Mouse (Mus musculus) olfactory bulb, adult 2 months (tissue): ENCODE results near the gene Usp46.

Experiments used
- CTCF ChIP-seq: fragments of 200-500 bp; IDR thresholded peaks from 2 replicates; pipeline ENCODE4 v1.5.1; 2012; ENCODE audit warnings: low read depth, mild to moderate bottlenecking, low read length, moderate library complexity; ENCODE audit not compliant: insufficient read depth
- POLR2A ChIP-seq: fragments of 200-500 bp; IDR thresholded peaks from 2 replicates; pipeline ENCODE4 v1.6.1; 2012; ENCODE audit warnings: mild to moderate bottlenecking, low read depth, low read length, moderate library complexity; ENCODE audit not compliant: insufficient read depth

DNA sequence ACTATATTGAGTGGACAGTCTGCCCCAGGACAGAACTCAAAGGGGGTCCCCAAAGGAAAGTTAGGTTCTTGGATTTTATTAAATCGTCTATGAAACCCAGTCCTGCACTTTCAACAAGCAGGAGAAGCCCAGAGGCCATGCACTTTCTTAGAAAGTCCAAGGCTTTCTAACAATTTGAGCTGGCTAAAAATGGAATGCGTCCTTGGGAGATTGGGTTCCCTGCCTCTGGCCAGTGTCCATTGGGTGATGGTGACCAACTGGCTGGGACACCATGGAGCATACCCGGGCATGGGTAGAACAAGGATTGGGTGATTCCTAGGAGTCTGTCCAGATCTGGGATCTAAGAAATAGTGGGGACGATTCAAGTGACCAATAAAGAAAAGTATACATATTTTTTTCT lies 47.7 kb downstream of the Usp46 start:
- TF ChIP-seq CTCF (no peak), POLR2A (no peak)
